Mouse (Mus musculus) ES-E14 (cell line): Measurements from ENCODE around the gene Ift88. TPM values are rescaled to one million over a fixed set of nuclear protein-coding genes. Genes with fewer than 3 reads are reported as not detected.
A peak's percentile ranks its signal among the peaks of the same experiment; 100 is the strongest.

Experiments
- DNase-seq: peaks from one replicate; pipeline ENCODE4 v3.0.0-alpha.2; 2013; ENCODE audit warnings: low read depth, low spot score
- H3K27ac ChIP-seq: 2 replicates; pipeline ENCODE4 v1.5.1; 2012; ENCODE audit warnings: low read depth, mild to moderate bottlenecking, low read length, moderate library complexity, mixed read lengths; ENCODE audit not compliant: poor library complexity, insufficient read depth, severe bottlenecking
- H3K36me3 ChIP-seq: 2 replicates; pipeline ENCODE4 v1.6.1; 2012; ENCODE audit warnings: mild to moderate bottlenecking, low read length, moderate library complexity, mixed read lengths; ENCODE audit not compliant: control insufficient read depth, poor library complexity, insufficient read depth, severe bottlenecking
- H3K4me1 ChIP-seq, 2 experiments: fragments of 150-350 bp in 1 of 2; sonication (generic) in 1 of 2; 2 replicates each; pipeline ENCODE4 v1.6.1; 2012; ENCODE audit warnings: low read length in 2 of 2, mild to moderate bottlenecking in 1 of 2, mixed read lengths in 1 of 2; ENCODE audit not compliant: control insufficient read depth in 2 of 2, insufficient read depth in 2 of 2, poor library complexity in 1 of 2
- H3K4me3 ChIP-seq, 2 experiments: fragments of 150-350 bp in 1 of 2; sonication (generic) in 1 of 2; 2 replicates each; pipeline ENCODE4 v1.5.1; 2012; ENCODE audit warnings: low read length in 2 of 2, low read depth in 1 of 2, mild to moderate bottlenecking in 1 of 2, mixed read lengths in 1 of 2; ENCODE audit not compliant: insufficient read depth in 1 of 2, poor library complexity in 1 of 2, severe bottlenecking in 1 of 2
- H3K9ac ChIP-seq: 2 replicates; pipeline ENCODE4 v1.6.1; 2012; ENCODE audit warnings: low read depth, mild to moderate bottlenecking, low read length, mixed read lengths; ENCODE audit not compliant: poor library complexity, insufficient read depth, severe bottlenecking
- H3K9me3 ChIP-seq: fragments of 150-350 bp; sonication (generic); 2 replicates; pipeline ENCODE4 v1.6.1; 2012; ENCODE audit warnings: low read depth, mild to moderate bottlenecking, low read length; ENCODE audit not compliant: control insufficient read depth, insufficient read depth
- CHD2 ChIP-seq: IDR thresholded peaks from 2 replicates; pipeline ENCODE4 v1.6.1; 2014; ENCODE audit warnings: mild to moderate bottlenecking, low read depth, low read length, inconsistent platforms
- HCFC1 ChIP-seq: IDR thresholded peaks from 2 replicates; pipeline ENCODE4 v1.6.1; 2012; ENCODE audit warnings: low read length, inconsistent platforms, borderline replicate concordance; ENCODE audit not compliant: insufficient read depth
- MAFK ChIP-seq: IDR thresholded peaks from 2 replicates; pipeline ENCODE4 v1.6.1; 2014; ENCODE audit warnings: mild to moderate bottlenecking, low read depth, low read length, inconsistent platforms; ENCODE audit not compliant: insufficient read depth
- ZC3H11A ChIP-seq: IDR thresholded peaks from 2 replicates; pipeline ENCODE4 v1.6.1; 2012; ENCODE audit warnings: low read depth, mild to moderate bottlenecking, inconsistent platforms, low read length, borderline replicate concordance
- ZNF384 ChIP-seq: IDR thresholded peaks from 2 replicates; pipeline ENCODE4 v1.6.1; 2012; ENCODE audit warnings: low read depth, low read length, inconsistent platforms
- in situ Hi-C, 2 experiments: fragments of 600-800 bp; cut with MboI; formaldehyde crosslinking; loops; one replicate each; pipeline ENCODE4 v1.15.1; 2025; ENCODE audit warnings: low sequenced_read_pairs in 2 of 2, inconsistent platforms in 1 of 2; ENCODE audit not compliant: unreplicated experiment in 2 of 2
- total RNA-seq: library from RNA; depleted of rRNA; stranded (reverse); fragments of 300-350 nt; gene quantifications from 2 replicates; pipeline ENCODE4 v1.2.3, GENCODE M21; 2012; rRNA removed

The Ift88 gene
- 3.6 and 11.0 TPM in 2 replicates for total RNA-seq

- TF ChIP-seq ZNF384 (no peak), MAFK (no peak), HCFC1 (peak; percentile 88)
- Histone ChIP-seq H3K4me3 (peak within 1 kb of the TSS; percentile 76 to 91), H3K27ac (no peak within 1 kb of the TSS), H3K9me3 (no peaks in the 10 kb centered on the region), H3K36me3 (no peaks in the 10 kb centered on the region), H3K9ac (peak within 1 kb of the TSS; percentile 83), H3K4me1 (peaks cover 0 to 2% of the 10 kb centered on the region in 2 experiments; a peak in 1 of 4 replicates)
- in situ Hi-C loops: no loop called here
- DNase-seq: peak; percentile 42
Observed at GRCm38 (mm10) chr14:57423432-57424211, at the start of gene Ift88. Gene Ift88 (plus strand): TSS chr14:57424062.

- in situ Hi-C loops: no loop called here
- Histone ChIP-seq H3K36me3 (no peaks in the 10 kb centered on the region), H3K27ac (no peak overlapping the region; the same call in 1 of the 2 replicates), H3K9me3 (no peaks in the 10 kb centered on the region), H3K4me1 (no peaks in the 10 kb centered on the region), H3K4me3 (no peak overlapping the region), H3K9ac (no peak overlapping the region)
- DNase-seq: no peak
- TF ChIP-seq CHD2 (no peak), HCFC1 (no peak), MAFK (no peak), ZC3H11A (no peak), ZNF384 (no peak)
Observed at GRCm38 (mm10) chr14:57375205-57375604, 48.7 kb upstream of the Ift88 start.

GRCm38 (mm10) chr14:57376016-57376415 lies 47.8 kb upstream of the Ift88 start:
- H3K27ac ChIP-seq: no peak overlapping the region
- H3K9ac ChIP-seq: no peak overlapping the region
- DNase-seq: no peak
- no peaks in the 10 kb centered on the region for H3K36me3 ChIP-seq
- H3K4me1 ChIP-seq: no peaks in the 10 kb centered on the region
- TF ChIP-seq HCFC1 (no peak), ZC3H11A (no peak), MAFK (no peak), CHD2 (no peak), ZNF384 (no peak)
- no peaks in the 10 kb centered on the region for H3K9me3 ChIP-seq
- in situ Hi-C loops: no loop called here
- H3K4me3 ChIP-seq: no peak overlapping the region

- TF ChIP-seq HCFC1 (no peak), MAFK (peak; percentile 55), ZC3H11A (no peak), CHD2 (no peak)
- Histone ChIP-seq H3K27ac (no peak overlapping the region), H3K4me3 (no peak overlapping the region), H3K9ac (no peak overlapping the region), H3K36me3 (no peaks in the 10 kb centered on the region), H3K4me1 (no peaks in the 10 kb centered on the region), H3K9me3 (no peaks in the 10 kb centered on the region)
- DNase-seq: no peak
- in situ Hi-C loops: no loop called here
Observed at GRCm38 (mm10) chr14:57376956-57377355, 46.9 kb upstream of the Ift88 start.

GRCm38 (mm10) chr14:57377531-57377930 lies 46.3 kb upstream of the Ift88 start:
- H3K9ac ChIP-seq: no peak overlapping the region
- no peak overlapping the region for H3K27ac ChIP-seq
- DNase-seq: no peak
- TF ChIP-seq ZNF384 (no peak), HCFC1 (no peak), ZC3H11A (no peak), CHD2 (no peak)
- H3K4me3 ChIP-seq: no peak overlapping the region
- H3K9me3 ChIP-seq: no peaks in the 10 kb centered on the region
- in situ Hi-C loops: no loop called here
- H3K36me3 ChIP-seq: no peaks in the 10 kb centered on the region
- no peaks in the 10 kb centered on the region for H3K4me1 ChIP-seq
